Mouse (Mus musculus): ENCODE measurements at regions not wholly inside any gene's neighbourhood (a gene's known extent, or its start where the extent isn't known, plus 50 kb on each side); places are given as distances from the start of the nearest gene placed in this dataset.

- no peaks in the 10 kb centered on the region for H3K9me3 ChIP-seq (replicated peaks; ENCODE audit: insufficient read depth, low read length)
- H3K36me3 ChIP-seq (ENCODE audit: control insufficient read depth in 1 of 2, insufficient read depth in 2 of 2, low read length in 2 of 2) = no peaks in the 10 kb centered on the region
- H3K4me3 ChIP-seq (ENCODE audit: control insufficient read depth in 1 of 2, insufficient read depth in 1 of 2, low read depth in 2 of 2, low read length in 2 of 2) = no peak overlapping the region
- no peaks in the 10 kb centered on the region for H3K79me2 ChIP-seq (ENCODE audit: control insufficient read depth, insufficient read depth, low read length, poor library complexity)
- H3K4me1 ChIP-seq (ENCODE audit: control insufficient read depth in 1 of 2, insufficient read depth in 2 of 2, low read length in 2 of 2) = no peaks in the 10 kb centered on the region
- H3K27ac ChIP-seq (ENCODE audit: control insufficient read depth, low read depth, low read length) = no peak overlapping the region
- no peak overlapping the region for H3K9ac ChIP-seq (ENCODE audit: control insufficient read depth, low read depth, low read length, poor library complexity, severe bottlenecking)
- H3K27me3 ChIP-seq (ENCODE audit: control insufficient read depth in 1 of 2, insufficient read depth in 2 of 2, low read length in 2 of 2) = no peaks in the 10 kb centered on the region
- TF ChIP-seq POLR2AphosphoS2 (IDR thresholded peaks at IDR 0.05; ENCODE audit: low read length) = no peak
- no peak for TF ChIP-seq CTCF (IDR thresholded peaks at IDR 0.05 in 2 of 3, conservative IDR thresholded peaks at IDR 0.05 in 1 of 3; ENCODE audit: control insufficient read depth in 1 of 3, insufficient read depth in 1 of 3, low read depth in 2 of 3, low read length in 3 of 3, poor library complexity in 1 of 3, severe bottlenecking in 1 of 3)
- no peak for TF ChIP-seq MAFK (IDR thresholded peaks at IDR 0.05; ENCODE audit: borderline replicate concordance, low read depth, low read length)
- TF ChIP-seq GABPA (IDR thresholded peaks at IDR 0.05; ENCODE audit: low read depth, low read length) = no peak
- TF ChIP-seq MAX (IDR thresholded peaks at IDR 0.05; ENCODE audit: low read length) = no peak
- no peak for TF ChIP-seq HCFC1 (IDR thresholded peaks at IDR 0.05; ENCODE audit: low read depth, low read length)
- no peak for TF ChIP-seq SIN3A (IDR thresholded peaks at IDR 0.05; ENCODE audit: low read length)
- no peak for TF ChIP-seq JUND (IDR thresholded peaks at IDR 0.05; ENCODE audit: low read depth, low read length)
- no peak for TF ChIP-seq CHD1 (IDR thresholded peaks at IDR 0.05; ENCODE audit: low read depth, low read length)
- TF ChIP-seq BHLHE40 (IDR thresholded peaks at IDR 0.05; ENCODE audit: borderline replicate concordance, low read depth, low read length) = no peak
- TF ChIP-seq TAL1 (IDR thresholded peaks at IDR 0.05; ENCODE audit: low read length) = no peak
- TF ChIP-seq RAD21 (IDR thresholded peaks at IDR 0.05; ENCODE audit: low read depth, low read length) = no peak
- TF ChIP-seq KAT2A (conservative IDR thresholded peaks at IDR 0.05; ENCODE audit: low read depth, low read length) = no peak
- TF ChIP-seq RCOR1 (IDR thresholded peaks at IDR 0.05; ENCODE audit: low read depth, low read length) = no peak
- no peak for TF ChIP-seq TCF12 (IDR thresholded peaks at IDR 0.05; ENCODE audit: low read depth, low read length)
- TF ChIP-seq CHD2 (IDR thresholded peaks at IDR 0.05; ENCODE audit: low read length) = no peak
- no peak for TF ChIP-seq ZMIZ1 (IDR thresholded peaks at IDR 0.05; ENCODE audit: low read depth, low read length)
- DNase-seq (ENCODE audit: low read depth, low spot score) = no peak
These were observed 360.9 kb upstream of the Tenm4 start for GRCm38 (mm10) chr7:95810096-95810495.

- Histone ChIP-seq H3K27ac (ENCODE audit: control insufficient read depth, low read depth, low read length) (no peak overlapping the region), H3K9ac (ENCODE audit: control insufficient read depth, low read depth, low read length, poor library complexity, severe bottlenecking) (no peak overlapping the region), H3K27me3 (ENCODE audit: control insufficient read depth in 1 of 2, insufficient read depth in 2 of 2, low read length in 2 of 2) (no peaks in the 10 kb centered on the region), H3K4me1 (ENCODE audit: control insufficient read depth in 1 of 2, insufficient read depth in 2 of 2, low read length in 2 of 2) (no peaks in the 10 kb centered on the region), H3K9me3 (replicated peaks; ENCODE audit: insufficient read depth, low read length) (no peaks in the 10 kb centered on the region), H3K36me3 (ENCODE audit: control insufficient read depth in 1 of 2, insufficient read depth in 2 of 2, low read length in 2 of 2) (no peaks in the 10 kb centered on the region), H3K4me3 (ENCODE audit: control insufficient read depth in 1 of 2, insufficient read depth in 1 of 2, low read depth in 2 of 2, low read length in 2 of 2) (no peak overlapping the region), H3K79me2 (ENCODE audit: control insufficient read depth, insufficient read depth, low read length, poor library complexity) (no peaks in the 10 kb centered on the region)
- no peak for TF ChIP-seq BHLHE40 (IDR thresholded peaks at IDR 0.05; ENCODE audit: borderline replicate concordance, low read depth, low read length)
- no peak for TF ChIP-seq JUND (IDR thresholded peaks at IDR 0.05; ENCODE audit: low read depth, low read length)
- no peak for TF ChIP-seq TCF12 (IDR thresholded peaks at IDR 0.05; ENCODE audit: low read depth, low read length)
- TF ChIP-seq SIN3A (IDR thresholded peaks at IDR 0.05; ENCODE audit: low read length) = no peak
- TF ChIP-seq POLR2A (IDR thresholded peaks at IDR 0.05; ENCODE audit: control insufficient read depth in 1 of 2, insufficient read depth in 1 of 2, low read depth in 1 of 2, low read length in 2 of 2, poor library complexity in 1 of 2) = no peak
- no peak for TF ChIP-seq ZC3H11A (IDR thresholded peaks at IDR 0.05; ENCODE audit: low read depth, low read length)
- TF ChIP-seq CHD1 (IDR thresholded peaks at IDR 0.05; ENCODE audit: low read depth, low read length) = no peak
- no peak for TF ChIP-seq ELF1 (IDR thresholded peaks at IDR 0.05; ENCODE audit: low read depth, low read length)
- no peak for TF ChIP-seq MXI1 (IDR thresholded peaks at IDR 0.05; ENCODE audit: low read depth, low read length)
- TF ChIP-seq NRF1 (IDR thresholded peaks at IDR 0.05; ENCODE audit: insufficient read depth, low read depth, low read length, poor library complexity, severe bottlenecking) = no peak
- no peak for TF ChIP-seq MYC (IDR thresholded peaks at IDR 0.05; ENCODE audit: low read depth, low read length)
- TF ChIP-seq MYB (IDR thresholded peaks at IDR 0.05; ENCODE audit: low read depth, low read length) = no peak
- no peak for TF ChIP-seq MEF2A (IDR thresholded peaks at IDR 0.05; ENCODE audit: extremely low read depth, insufficient replicate concordance, low read depth, low read length, poor library complexity, severe bottlenecking)
- no peak for TF ChIP-seq MAZ (IDR thresholded peaks at IDR 0.05; ENCODE audit: low read depth, low read length)
- no peak for TF ChIP-seq ZKSCAN1 (IDR thresholded peaks at IDR 0.05; ENCODE audit: low read depth, low read length)
- no peak for TF ChIP-seq HCFC1 (IDR thresholded peaks at IDR 0.05; ENCODE audit: low read depth, low read length)
- no peak for TF ChIP-seq GABPA (IDR thresholded peaks at IDR 0.05; ENCODE audit: low read depth, low read length)
- TF ChIP-seq USF2 (IDR thresholded peaks at IDR 0.05; ENCODE audit: borderline replicate concordance in 1 of 2, insufficient read depth in 1 of 2, low read depth in 1 of 2, low read length in 2 of 2) = no peak
- TF ChIP-seq ZMIZ1 (IDR thresholded peaks at IDR 0.05; ENCODE audit: low read depth, low read length) = no peak
- no peak for DNase-seq (ENCODE audit: low read depth, low spot score)
These were observed 356.2 kb upstream of the Tenm4 start for GRCm38 (mm10) chr7:95814865-95815264.
